Mouse (Mus musculus): Measurements from ENCODE around the gene B3gnt2. TPM values are rescaled to one million over a fixed set of nuclear protein-coding genes. Genes with fewer than 3 reads are reported as not detected.

Gene B3gnt2
- total RNA-seq, 1 experiment, result 25.7 TPM

- Histone ChIP-seq H3K36me3 (ENCODE audit: control insufficient read depth, insufficient read depth, low read length, poor library complexity, severe bottlenecking) (no peaks in the 10 kb centered on the region), H3K9ac (ENCODE audit: insufficient read depth, low read depth, low read length, poor library complexity, severe bottlenecking) (no peak overlapping the region), H3K9me3 (ENCODE audit: control insufficient read depth, insufficient read depth, low read depth, low read length) (no peaks in the 10 kb centered on the region), H3K27ac (ENCODE audit: insufficient read depth, low read depth, low read length, poor library complexity, severe bottlenecking) (peak overlapping the region; percentile 88; the same call in 1 of the 2 replicates), H3K4me3 (ENCODE audit: insufficient read depth in 1 of 2, low read depth in 1 of 2, low read length in 2 of 2, poor library complexity in 1 of 2, severe bottlenecking in 1 of 2) (0 out of 4 replicates have a peak overlapping the region, but pooled peaks of 1 of the 2 experiments have one; percentile 2), H3K4me1 (ENCODE audit: control insufficient read depth in 2 of 2, insufficient read depth in 2 of 2, low read length in 2 of 2, poor library complexity in 1 of 2) (peaks cover 27 to 32% of the 10 kb centered on the region in 2 experiments)
- peak; percentile 64 for DNase-seq (ENCODE audit: low read depth, low spot score)
- TF ChIP-seq ZNF384 (IDR thresholded peaks at IDR 0.05; ENCODE audit: low read depth, low read length) (peak; percentile 87; the same call in 1 of the 2 replicates), MAFK (IDR thresholded peaks at IDR 0.05; ENCODE audit: insufficient read depth, low read depth, low read length) (no peak), ZC3H11A (IDR thresholded peaks at IDR 0.05; ENCODE audit: borderline replicate concordance, low read depth, low read length) (no peak), CHD2 (IDR thresholded peaks at IDR 0.05; ENCODE audit: low read depth, low read length) (no peak), HCFC1 (IDR thresholded peaks at IDR 0.05; ENCODE audit: borderline replicate concordance, insufficient read depth, low read length) (no peak)
- in situ Hi-C loops (cut with MboI; ENCODE audit: low sequenced_read_pairs in 2 of 2, unreplicated experiment in 2 of 2), result no loop called here
Observed at GRCm38 (mm10) chr11:22851416-22851815, 9.3 kb downstream of the B3gnt2 start.

DNA sequence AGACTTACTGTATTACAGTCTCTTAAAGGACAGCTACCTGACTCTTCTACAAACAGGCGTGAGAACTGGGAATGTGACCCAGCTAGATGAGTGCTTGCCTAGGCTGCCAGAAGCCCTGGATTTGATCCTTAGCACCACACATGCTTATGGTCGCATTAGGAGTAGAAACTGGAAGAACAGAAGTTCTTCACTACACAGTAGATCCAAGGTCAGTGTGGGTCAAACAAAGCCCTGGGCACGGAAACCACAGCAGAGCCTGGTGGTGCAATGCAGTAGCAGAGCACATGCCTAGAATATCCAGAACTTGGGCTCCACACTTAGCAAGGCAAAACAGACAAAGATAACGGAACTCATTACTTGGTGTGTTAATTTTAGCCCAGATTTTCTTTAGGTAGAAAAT, 10.7 kb downstream of the B3gnt2 start:
- in situ Hi-C loops (cut with MboI; ENCODE audit: low sequenced_read_pairs in 2 of 2, unreplicated experiment in 2 of 2), result no loop called here
- DNase-seq (ENCODE audit: low read depth, low spot score), result no peak
- no peaks in the 10 kb centered on the region for H3K9me3 ChIP-seq (ENCODE audit: control insufficient read depth, insufficient read depth, low read depth, low read length)
- no peak overlapping the region; the same call in 1 of the 2 replicates for H3K9ac ChIP-seq (ENCODE audit: insufficient read depth, low read depth, low read length, poor library complexity, severe bottlenecking)
- peaks cover 25 to 40% of the 10 kb centered on the region in 2 experiments for H3K4me1 ChIP-seq (ENCODE audit: control insufficient read depth in 2 of 2, insufficient read depth in 2 of 2, low read length in 2 of 2, poor library complexity in 1 of 2)
- peak overlapping the region; percentile 82; the same call in 1 of the 2 replicates for H3K27ac ChIP-seq (ENCODE audit: insufficient read depth, low read depth, low read length, poor library complexity, severe bottlenecking)
- peak overlapping the region in 1 of 2 experiments; percentile 13; a peak in 1 of 4 replicates for H3K4me3 ChIP-seq (ENCODE audit: insufficient read depth in 1 of 2, low read depth in 1 of 2, low read length in 2 of 2, poor library complexity in 1 of 2, severe bottlenecking in 1 of 2)
- H3K36me3 ChIP-seq (ENCODE audit: control insufficient read depth, insufficient read depth, low read length, poor library complexity, severe bottlenecking), result no peaks in the 10 kb centered on the region
- TF ChIP-seq ZNF384 (IDR thresholded peaks at IDR 0.05; ENCODE audit: low read depth, low read length), result no peak
- no peak for TF ChIP-seq HCFC1 (IDR thresholded peaks at IDR 0.05; ENCODE audit: borderline replicate concordance, insufficient read depth, low read length)
- TF ChIP-seq CHD2 (IDR thresholded peaks at IDR 0.05; ENCODE audit: low read depth, low read length), result no peak
- TF ChIP-seq ZC3H11A (IDR thresholded peaks at IDR 0.05; ENCODE audit: borderline replicate concordance, low read depth, low read length), result no peak
- TF ChIP-seq MAFK (IDR thresholded peaks at IDR 0.05; ENCODE audit: insufficient read depth, low read depth, low read length), result no peak

GRCm38 (mm10) chr11:22848649-22849195, 12.0 kb downstream of the B3gnt2 start:
- TF ChIP-seq ZNF384 (IDR thresholded peaks at IDR 0.05; ENCODE audit: low read depth, low read length) (no peak), MAFK (IDR thresholded peaks at IDR 0.05; ENCODE audit: insufficient read depth, low read depth, low read length) (no peak), ZC3H11A (IDR thresholded peaks at IDR 0.05; ENCODE audit: borderline replicate concordance, low read depth, low read length) (no peak), HCFC1 (IDR thresholded peaks at IDR 0.05; ENCODE audit: borderline replicate concordance, insufficient read depth, low read length) (no peak)
- in situ Hi-C loops (cut with MboI; ENCODE audit: low sequenced_read_pairs in 2 of 2, unreplicated experiment in 2 of 2), result no loop called here
- no peak overlapping the region for H3K4me3 ChIP-seq (ENCODE audit: insufficient read depth in 1 of 2, low read depth in 1 of 2, low read length in 2 of 2, poor library complexity in 1 of 2, severe bottlenecking in 1 of 2)
- DNase-seq (ENCODE audit: low read depth, low spot score), result no peak
- no peak overlapping the region for H3K27ac ChIP-seq (ENCODE audit: insufficient read depth, low read depth, low read length, poor library complexity, severe bottlenecking)
- no peaks in the 10 kb centered on the region for H3K36me3 ChIP-seq (ENCODE audit: control insufficient read depth, insufficient read depth, low read length, poor library complexity, severe bottlenecking)
- H3K9ac ChIP-seq (ENCODE audit: insufficient read depth, low read depth, low read length, poor library complexity, severe bottlenecking), result no peak overlapping the region; the same call in 1 of the 2 replicates
- H3K4me1 ChIP-seq (ENCODE audit: control insufficient read depth in 2 of 2, insufficient read depth in 2 of 2, low read length in 2 of 2, poor library complexity in 1 of 2), result peaks cover 28 to 42% of the 10 kb centered on the region in 2 experiments
- H3K9me3 ChIP-seq (ENCODE audit: control insufficient read depth, insufficient read depth, low read depth, low read length), result no peaks in the 10 kb centered on the region

DNA sequence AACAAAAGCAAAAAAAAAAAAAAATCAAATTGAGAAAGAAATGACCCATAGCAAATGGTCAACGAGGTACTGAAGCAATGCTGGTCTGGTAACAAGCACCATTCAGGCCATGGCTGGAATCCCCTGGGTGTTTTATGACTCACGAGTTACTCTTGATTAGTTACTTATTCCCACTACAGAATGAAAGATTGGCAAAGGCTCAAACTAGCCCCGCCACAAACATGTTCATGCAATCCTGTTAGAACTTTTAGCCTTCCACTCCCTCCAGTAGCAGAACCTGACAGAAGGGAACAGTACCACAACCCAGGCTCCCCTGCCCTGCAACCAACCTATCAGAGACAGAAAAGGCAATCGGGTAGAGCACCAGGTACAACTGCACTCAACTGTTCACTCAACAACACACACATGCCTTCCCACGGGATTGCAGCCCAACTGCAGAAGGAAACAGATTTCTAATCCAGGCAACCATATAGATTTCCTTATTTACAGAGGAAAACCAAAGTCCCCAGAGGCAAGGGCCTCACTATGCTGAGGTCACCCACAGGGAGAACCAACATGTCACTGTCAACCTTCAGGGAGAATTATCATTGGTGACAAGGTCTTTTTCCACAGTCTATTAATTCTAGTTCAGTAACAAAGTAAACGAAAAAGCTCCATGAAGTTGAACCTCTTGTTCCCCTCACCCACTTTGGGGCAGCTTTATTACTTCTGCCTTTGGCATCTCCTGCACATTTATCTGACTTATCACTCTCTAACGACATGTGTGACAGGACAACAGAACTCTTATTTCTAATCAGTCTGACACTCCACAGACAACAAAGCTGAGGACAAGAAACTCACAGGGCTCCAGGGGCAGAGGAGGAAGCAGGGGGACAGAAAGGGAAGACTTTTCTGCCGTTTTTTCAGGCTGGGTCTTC, 12.8 kb downstream of the B3gnt2 start:
- H3K9me3 ChIP-seq (ENCODE audit: control insufficient read depth, insufficient read depth, low read depth, low read length), result no peaks in the 10 kb centered on the region
- H3K9ac ChIP-seq (ENCODE audit: insufficient read depth, low read depth, low read length, poor library complexity, severe bottlenecking), result no peak overlapping the region; the same call in 1 of the 2 replicates
- no peak overlapping the region for H3K4me3 ChIP-seq (ENCODE audit: insufficient read depth in 1 of 2, low read depth in 1 of 2, low read length in 2 of 2, poor library complexity in 1 of 2, severe bottlenecking in 1 of 2)
- TF ChIP-seq ZNF384 (IDR thresholded peaks at IDR 0.05; ENCODE audit: low read depth, low read length) (no peak), MAFK (IDR thresholded peaks at IDR 0.05; ENCODE audit: insufficient read depth, low read depth, low read length) (no peak), CHD2 (IDR thresholded peaks at IDR 0.05; ENCODE audit: low read depth, low read length) (no peak), HCFC1 (IDR thresholded peaks at IDR 0.05; ENCODE audit: borderline replicate concordance, insufficient read depth, low read length) (no peak), ZC3H11A (IDR thresholded peaks at IDR 0.05; ENCODE audit: borderline replicate concordance, low read depth, low read length) (no peak)
- peaks cover 30 to 41% of the 10 kb centered on the region in 2 experiments for H3K4me1 ChIP-seq (ENCODE audit: control insufficient read depth in 2 of 2, insufficient read depth in 2 of 2, low read length in 2 of 2, poor library complexity in 1 of 2)
- no peaks in the 10 kb centered on the region for H3K36me3 ChIP-seq (ENCODE audit: control insufficient read depth, insufficient read depth, low read length, poor library complexity, severe bottlenecking)
- no peak overlapping the region for H3K27ac ChIP-seq (ENCODE audit: insufficient read depth, low read depth, low read length, poor library complexity, severe bottlenecking)
- DNase-seq (ENCODE audit: low read depth, low spot score), result no peak
- in situ Hi-C loops (cut with MboI; ENCODE audit: low sequenced_read_pairs in 2 of 2, unreplicated experiment in 2 of 2), result no loop called here
